Mouse (Mus musculus) kidney, embryonic 16.5 days (tissue): ENCODE results near the gene Zfyve27. TPM values are rescaled to one million over a fixed set of nuclear protein-coding genes. Genes with fewer than 3 reads are reported as not detected.

Experiments used
- ATAC-seq: fragments of 200-750 bp; cut with Nextera tagmentation; 2 replicates; pipeline ENCODE4 v1.8.0; 2017; ENCODE audit warnings: moderate TSS enrichment; ENCODE audit not compliant: low FRiP score, low TSS enrichment
- H3K27ac ChIP-seq: fragments of 300-500 bp; sonication (generic); 2 replicates; pipeline ENCODE4 v1.5.1; 2014; ENCODE audit warnings: low read length
- H3K27me3 ChIP-seq: fragments of 300-500 bp; sonication (generic); 2 replicates; pipeline ENCODE4 v1.6.1; 2014; ENCODE audit warnings: low read length, control low read depth, mixed read lengths; ENCODE audit not compliant: insufficient read depth
- H3K36me3 ChIP-seq: fragments of 300-500 bp; sonication (generic); 2 replicates; pipeline ENCODE4 v1.6.1; 2014; ENCODE audit warnings: low read length, control low read depth, mixed read lengths; ENCODE audit not compliant: insufficient read depth
- H3K4me1 ChIP-seq: fragments of 300-500 bp; sonication (generic); 2 replicates; pipeline ENCODE4 v1.6.1; 2014; ENCODE audit warnings: low read length, control low read depth, mixed read lengths; ENCODE audit not compliant: insufficient read depth
- H3K4me2 ChIP-seq: fragments of 300-500 bp; sonication (generic); replicated peaks from 2 replicates; pipeline ENCODE4 v1.6.1; 2014; ENCODE audit warnings: low read depth, low read length
- H3K4me3 ChIP-seq: fragments of 300-500 bp; sonication (generic); 2 replicates; pipeline ENCODE4 v1.5.1; 2014; ENCODE audit warnings: mild to moderate bottlenecking, low read length
- H3K9ac ChIP-seq: fragments of 300-500 bp; sonication (generic); replicated peaks from 2 replicates; pipeline ENCODE4 v1.6.1; 2014; ENCODE audit warnings: low read length
- H3K9me3 ChIP-seq: fragments of 300-500 bp; sonication (generic); 2 replicates; pipeline ENCODE4 v1.6.1; 2016; ENCODE audit warnings: low read length, control low read depth
- WGBS: fragments of 180-500 bp; shearing (Covaris S2); extraction: QIAGEN DNeasy Blood & Tissue Kit; methylation state at CpG from one replicate; pipeline ENCODE4 v1.1.7; 2014; 5-methylcytosine and 5-hydroxymethylcytosine counted together
- polyA plus RNA-seq: library from polyadenylated mRNA; unstranded; fragments of >200 nt; fragmentation: Nextera tagmentation; extraction: Ambion mirVana; gene quantifications from 2 replicates; pipeline ENCODE4 v1.2.1, GENCODE M21; 2015

Zfyve27 gene
- polyA plus RNA-seq, 1 experiment from 2014 or later = 33.2 TPM

- Histone ChIP-seq H3K36me3 (0 out of 2 replicates have a peak, but pooled peaks cover 6% of the 10 kb centered on the region), H3K9ac (no peak overlapping the region), H3K9me3 (no peaks in the 10 kb centered on the region), H3K27ac (peak overlapping the region; percentile 33; the same call in 1 of the 2 replicates), H3K4me1 (peaks cover 11% of the 10 kb centered on the region), H3K4me2 (no peak overlapping the region), H3K27me3 (peaks cover 29% of the 10 kb centered on the region), H3K4me3 (no peak overlapping the region)
- no peak for ATAC-seq
- 52% methylated on average over 4 of the region's 4 CpGs for WGBS
Measured at GRCm38 (mm10) chr19:42196378-42196777, 32.6 kb downstream of the Zfyve27 start.

GRCm38 (mm10) chr19:42197066-42197465 lies 33.3 kb downstream of the Zfyve27 start:
- no peaks in the 10 kb centered on the region for H3K9me3 ChIP-seq
- no peak overlapping the region for H3K4me3 ChIP-seq
- peaks cover 36% of the 10 kb centered on the region for H3K27me3 ChIP-seq
- H3K36me3 ChIP-seq = 0 out of 2 replicates have a peak, but pooled peaks cover 5% of the 10 kb centered on the region
- peaks cover 17% of the 10 kb centered on the region for H3K4me1 ChIP-seq
- 73% methylated on average over 4 of the region's 4 CpGs for WGBS
- no peak overlapping the region for H3K27ac ChIP-seq
- H3K4me2 ChIP-seq = no peak overlapping the region
- ATAC-seq = no peak
- H3K9ac ChIP-seq = no peak overlapping the region

GRCm38 (mm10) chr19:42198026-42198425 lies 34.3 kb downstream of the Zfyve27 start:
- Histone ChIP-seq H3K36me3 (no peaks in the 10 kb centered on the region), H3K9ac (no peak overlapping the region), H3K4me2 (no peak overlapping the region), H3K9me3 (no peaks in the 10 kb centered on the region), H3K4me3 (no peak overlapping the region), H3K27ac (no peak overlapping the region), H3K27me3 (peaks cover 45% of the 10 kb centered on the region), H3K4me1 (peaks cover 20% of the 10 kb centered on the region)
- no peak for ATAC-seq
- WGBS = 37% methylated on average over 11 of the region's 11 CpGs

- Histone ChIP-seq H3K4me1 (peaks cover 11% of the 10 kb centered on the region), H3K9ac (no peak within 1 kb of the TSS), H3K36me3 (no peaks in the 10 kb centered on the region), H3K27me3 (peaks cover 59% of the 10 kb centered on the region), H3K9me3 (no peaks in the 10 kb centered on the region), H3K4me3 (peak within 1 kb of the TSS; percentile 33), H3K4me2 (peak within 1 kb of the TSS; percentile 48), H3K27ac (no peak within 1 kb of the TSS)
- ATAC-seq = peak; percentile 25; the same call in 1 of the 2 replicates
- WGBS = 1% methylated on average over 60 of the region's 60 CpGs
Measured at GRCm38 (mm10) chr19:42201696-42202381, 38.1 kb downstream of the Zfyve27 start, which contains the start of gene Sfrp5. Sfrp5 (minus strand) TSS chr19:42202252.

GRCm38 (mm10) chr19:42202467-42202866 lies 38.7 kb downstream of the Zfyve27 start:
- H3K27me3 ChIP-seq = peaks cover 59% of the 10 kb centered on the region
- WGBS = 43% methylated on average over 8 of the region's 8 CpGs
- peaks cover 11% of the 10 kb centered on the region for H3K4me1 ChIP-seq
- H3K27ac ChIP-seq = no peak overlapping the region
- H3K4me2 ChIP-seq = peak overlapping the region; percentile 48; the same call in 1 of the 2 replicates
- no peaks in the 10 kb centered on the region for H3K36me3 ChIP-seq
- H3K9ac ChIP-seq = no peak overlapping the region
- ATAC-seq = no peak
- H3K9me3 ChIP-seq = no peaks in the 10 kb centered on the region
- H3K4me3 ChIP-seq = peak overlapping the region; percentile 33; the same call in 1 of the 2 replicates

- Histone ChIP-seq H3K27ac (no peak overlapping the region), H3K27me3 (peaks cover 51% of the 10 kb centered on the region), H3K9ac (no peak overlapping the region), H3K4me3 (no peak overlapping the region), H3K9me3 (no peaks in the 10 kb centered on the region), H3K4me1 (peaks cover 11% of the 10 kb centered on the region), H3K4me2 (no peak overlapping the region), H3K36me3 (no peaks in the 10 kb centered on the region)
- 73% methylated on average over 4 of the region's 4 CpGs for WGBS
- ATAC-seq = no peak
Measured at GRCm38 (mm10) chr19:42204306-42204705, 40.6 kb downstream of the Zfyve27 start.

GRCm38 (mm10) chr19:42205201-42205600 lies 41.5 kb downstream of the Zfyve27 start:
- Histone ChIP-seq H3K4me1 (peaks cover 11% of the 10 kb centered on the region), H3K9ac (no peak overlapping the region), H3K36me3 (no peaks in the 10 kb centered on the region), H3K27me3 (peaks cover 42% of the 10 kb centered on the region), H3K4me3 (no peak overlapping the region), H3K27ac (no peak overlapping the region), H3K4me2 (no peak overlapping the region), H3K9me3 (no peaks in the 10 kb centered on the region)
- 82% methylated on average over 8 of the region's 8 CpGs for WGBS
- no peak for ATAC-seq

- ATAC-seq = no peak
- Histone ChIP-seq H3K4me2 (no peak overlapping the region), H3K9me3 (no peaks in the 10 kb centered on the region), H3K4me3 (no peak overlapping the region), H3K27me3 (0 out of 2 replicates have a peak, but pooled peaks cover under 1% of the 10 kb centered on the region), H3K4me1 (no peaks in the 10 kb centered on the region), H3K9ac (no peak overlapping the region), H3K27ac (no peak overlapping the region), H3K36me3 (no peaks in the 10 kb centered on the region)
- 57% methylated on average over 7 of the region's 7 CpGs for WGBS
Measured at GRCm38 (mm10) chr19:42209485-42209884, 45.7 kb downstream of the Zfyve27 start.

GRCm38 (mm10) chr19:42209976-42210375 lies 46.2 kb downstream of the Zfyve27 start:
- Histone ChIP-seq H3K27me3 (no peaks in the 10 kb centered on the region), H3K9me3 (no peaks in the 10 kb centered on the region), H3K4me2 (no peak overlapping the region), H3K36me3 (no peaks in the 10 kb centered on the region), H3K4me1 (no peaks in the 10 kb centered on the region), H3K9ac (no peak overlapping the region), H3K4me3 (no peak overlapping the region), H3K27ac (no peak overlapping the region)
- 64% methylated on average over 6 of the region's 6 CpGs for WGBS
- no peak for ATAC-seq

GRCm38 (mm10) chr19:42211936-42212335 lies 48.2 kb downstream of the Zfyve27 start:
- 31% methylated on average over 8 of the region's 8 CpGs for WGBS
- Histone ChIP-seq H3K27me3 (no peaks in the 10 kb centered on the region), H3K4me3 (no peak overlapping the region), H3K9ac (no peak overlapping the region), H3K36me3 (no peaks in the 10 kb centered on the region), H3K27ac (no peak overlapping the region), H3K9me3 (no peaks in the 10 kb centered on the region), H3K4me1 (no peaks in the 10 kb centered on the region), H3K4me2 (no peak overlapping the region)
- ATAC-seq = no peak
